Mouse (Mus musculus) neutrophil, adult 5-6 weeks (primary cell): Measurements from ENCODE around the gene Plscr3. TPM values are rescaled to one million over a fixed set of nuclear protein-coding genes. Genes with fewer than 3 reads are reported as not detected.
"Not testable (repeated sequence)": the region's sequence is repeated elsewhere in the genome, so short reads cannot be mapped to it uniquely, and the experiment has no call there.

Source experiments
- ATAC-seq: fragments of 151-379, 151-347 bp; 2 replicates; pipeline ENCODE4 v1.8.0; 2017; ENCODE audit warnings: mild to moderate bottlenecking, moderate TSS enrichment; ENCODE audit not compliant: insufficient number of reproducible peaks, poor library complexity, low FRiP score, severe bottlenecking; ENCODE audit errors: extremely low read depth
- total RNA-seq: library from RNA; stranded (forward); fragments of 200-1000 nt; gene quantifications from 2 replicates; pipeline ENCODE4 v1.2.3, GENCODE M21; 2017

Plscr3 gene
- total RNA-seq, 1 experiment from 2014 or later = 4.4 TPM

- no peak for ATAC-seq
Measured at GRCm38 (mm10) chr11:69855347-69855746, 9.2 kb downstream of the Plscr3 start.

DNA sequence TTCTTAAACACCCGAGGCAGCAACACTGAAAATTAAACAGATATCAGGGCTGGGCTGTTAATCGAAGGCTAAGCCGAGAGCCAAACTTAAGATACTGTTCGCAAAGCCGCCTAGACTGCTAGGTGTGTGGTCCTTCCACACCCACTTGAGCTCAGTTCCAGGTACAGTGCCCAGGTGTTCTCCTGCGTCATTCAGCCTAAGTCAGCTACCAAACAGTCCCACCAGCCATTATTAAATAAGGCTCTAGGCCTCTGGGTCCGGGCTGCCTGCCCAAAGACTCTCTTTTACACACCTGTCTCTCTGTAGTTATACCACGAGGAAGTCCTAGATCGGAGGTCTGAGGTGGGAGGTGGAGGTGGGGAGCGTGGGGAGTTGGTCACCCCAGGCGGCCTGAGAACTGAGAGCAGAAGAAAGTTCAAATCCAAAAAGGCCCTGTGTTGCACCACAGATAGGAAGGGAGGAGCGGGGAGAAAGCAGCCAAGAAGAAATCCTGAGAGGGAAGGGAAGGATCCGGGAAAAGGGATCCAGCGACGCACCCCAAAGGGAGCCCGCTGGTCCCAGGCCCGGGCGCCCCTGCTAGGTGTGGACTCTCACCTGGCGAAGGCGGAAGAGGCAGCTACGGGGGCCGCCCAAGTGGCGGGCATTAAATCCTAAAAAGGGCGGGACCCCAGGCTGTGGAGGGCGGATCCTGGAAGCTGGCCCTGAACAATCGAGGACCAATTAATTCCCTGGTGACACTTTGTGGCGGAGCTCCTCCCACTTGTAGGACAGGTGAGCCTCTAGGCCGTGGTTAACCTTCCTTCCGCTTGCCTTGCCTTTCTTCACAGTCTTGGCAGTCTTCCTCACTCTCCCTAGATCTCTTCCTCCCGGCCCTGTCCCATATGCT lies 12.2 kb downstream of the Plscr3 start, which contains the start of gene Tnk1:
Tnk1 (minus strand) TSS at position 618 of the 886 bp plus-strand sequence.
- ATAC-seq = no peak

- ATAC-seq = not testable (repeated sequence)
Measured at GRCm38 (mm10) chr11:69863729-69864128, 17.6 kb downstream of the Plscr3 start.

- ATAC-seq = no peak
Measured at GRCm38 (mm10) chr11:69864138-69864860, 18.1 kb downstream of the Plscr3 start.

DNA sequence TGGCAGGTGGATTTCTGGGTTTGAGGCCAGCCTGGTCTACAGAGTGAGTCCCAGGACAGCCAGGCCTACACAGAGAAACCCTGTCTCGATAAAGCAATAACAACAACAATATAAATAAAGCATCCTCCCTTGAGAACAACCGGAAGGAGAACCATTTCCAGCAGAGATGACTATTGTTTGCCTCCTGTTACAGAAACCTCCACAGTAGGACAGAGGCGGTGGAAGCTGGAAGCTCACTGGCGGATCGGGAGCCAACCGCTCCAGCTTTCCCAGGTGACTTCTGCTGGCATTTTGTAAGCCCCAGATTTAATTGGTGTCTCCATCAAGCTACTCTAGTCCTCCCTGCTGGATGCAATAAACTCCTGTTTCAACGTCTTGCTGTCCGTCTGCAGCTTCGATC lies 19.4 kb downstream of the Plscr3 start:
- no peak for ATAC-seq

GRCm38 (mm10) chr11:69867335-69867734 lies 21.2 kb downstream of the Plscr3 start:
- ATAC-seq = no peak

DNA sequence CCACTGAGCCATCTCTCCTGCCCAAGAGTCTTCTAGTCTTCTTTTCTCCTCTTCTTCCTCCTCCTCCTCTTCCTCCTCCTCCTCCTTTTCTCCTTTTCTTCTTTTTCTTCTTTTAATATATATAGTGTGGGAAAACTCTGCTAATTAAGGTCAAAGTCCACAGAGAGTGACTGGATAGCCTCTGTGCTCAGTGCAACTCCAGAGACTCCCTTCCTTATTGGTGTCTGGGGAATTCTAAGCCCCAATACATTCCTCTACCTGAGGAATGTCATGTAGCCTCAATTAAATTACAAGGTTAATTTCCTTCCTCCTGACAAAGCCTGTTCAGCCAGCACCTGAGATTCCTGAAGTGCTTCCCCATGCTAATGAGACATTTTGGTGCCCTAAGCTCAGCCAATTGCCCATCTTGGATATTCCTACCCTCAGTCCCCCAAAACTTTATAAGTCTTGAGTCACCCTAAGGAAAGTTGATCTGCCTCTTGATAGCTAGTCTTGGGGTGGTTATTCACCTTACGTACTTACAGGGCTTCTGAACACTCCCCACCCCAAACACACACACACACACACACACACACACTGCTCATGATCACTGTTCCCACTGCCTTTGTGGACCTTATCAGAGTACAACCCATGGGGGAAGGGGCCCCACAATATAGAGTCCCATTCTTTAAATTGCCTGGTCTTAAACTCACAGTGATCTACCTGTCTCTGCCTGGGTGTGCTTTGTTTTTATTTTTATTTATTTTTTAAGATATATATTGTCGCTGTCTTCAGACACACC lies 24.3 kb downstream of the Plscr3 start:
- no peak for ATAC-seq

DNA sequence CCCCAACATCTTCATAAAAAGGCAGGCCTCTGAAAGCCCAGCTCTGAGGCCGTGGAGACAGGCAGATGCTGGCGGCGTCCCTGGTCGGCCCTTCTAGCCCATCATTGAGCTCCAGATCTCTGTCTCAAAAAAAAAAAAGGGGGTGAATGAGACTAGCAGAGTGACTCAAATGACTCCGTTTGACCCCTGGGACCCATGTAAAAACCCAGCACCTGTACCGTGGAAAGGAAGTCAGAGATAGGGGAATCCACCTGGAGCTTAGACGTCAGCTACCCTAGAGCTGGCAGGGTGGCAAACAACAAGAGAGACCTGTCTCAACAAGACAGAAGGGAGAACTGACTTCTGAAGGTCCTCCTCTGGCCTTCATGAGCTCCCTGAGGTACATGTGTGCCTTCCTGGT lies 25.6 kb downstream of the Plscr3 start:
- ATAC-seq = no peak

DNA sequence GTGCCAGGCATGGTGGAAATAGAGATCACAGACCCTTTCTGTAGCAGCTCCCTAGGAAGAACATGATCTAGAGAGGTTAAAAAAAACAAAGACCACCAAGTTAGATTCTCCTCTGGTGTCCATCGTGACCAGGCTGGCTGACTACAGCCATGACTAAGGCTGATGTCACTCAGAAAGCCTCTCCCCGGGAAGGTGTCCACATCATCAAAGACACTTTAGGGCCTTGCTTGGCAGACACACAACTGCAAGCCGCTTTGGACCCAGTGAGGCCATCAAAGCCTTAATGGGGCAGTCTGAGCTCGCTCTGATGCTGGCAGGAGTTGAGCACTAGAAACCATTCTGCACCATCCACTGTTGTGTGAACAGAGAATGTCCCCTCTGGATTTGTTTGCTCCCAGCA lies 26.3 kb downstream of the Plscr3 start:
- ATAC-seq = no peak

DNA sequence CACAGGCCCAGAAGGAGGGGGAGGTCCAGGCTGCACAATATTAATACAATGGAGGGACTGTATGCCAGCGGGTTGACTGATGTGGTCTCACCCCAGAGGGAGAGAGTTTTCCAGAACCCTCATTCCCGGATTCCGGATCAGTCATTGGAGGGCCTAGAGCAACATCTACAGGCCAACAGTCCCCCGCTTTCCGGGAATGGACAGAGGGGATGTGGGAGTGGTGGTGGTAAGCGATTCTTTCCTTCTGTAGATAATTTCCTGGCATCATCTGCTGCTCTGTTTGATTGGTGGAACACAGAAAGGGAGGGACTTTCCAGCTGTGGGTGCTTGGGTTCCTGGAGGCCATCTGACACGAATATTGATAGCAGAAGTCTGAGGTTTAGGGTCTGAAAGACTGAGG lies 30.0 kb downstream of the Plscr3 start:
- ATAC-seq = no peak

DNA sequence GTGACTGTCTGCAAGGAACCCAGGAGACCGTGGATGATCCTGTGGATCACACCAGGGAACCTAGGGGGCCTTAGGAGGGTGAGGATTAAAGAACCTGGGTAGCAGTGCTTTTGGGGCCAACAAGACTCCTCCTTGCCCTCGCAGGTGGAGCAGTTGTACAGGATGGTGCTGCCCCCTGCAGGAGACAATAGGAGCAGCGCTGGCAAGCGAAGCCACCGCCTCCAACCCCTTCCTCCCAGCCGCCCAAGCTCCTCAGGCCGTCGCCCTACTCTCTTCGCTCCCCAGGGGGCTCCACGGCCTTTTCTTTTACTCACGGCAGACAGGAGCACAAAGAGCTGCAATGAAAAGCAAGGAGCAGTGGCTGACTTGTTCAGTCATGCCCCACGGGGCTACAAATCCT lies 30.7 kb downstream of the Plscr3 start:
- peak; percentile 58 for ATAC-seq

DNA sequence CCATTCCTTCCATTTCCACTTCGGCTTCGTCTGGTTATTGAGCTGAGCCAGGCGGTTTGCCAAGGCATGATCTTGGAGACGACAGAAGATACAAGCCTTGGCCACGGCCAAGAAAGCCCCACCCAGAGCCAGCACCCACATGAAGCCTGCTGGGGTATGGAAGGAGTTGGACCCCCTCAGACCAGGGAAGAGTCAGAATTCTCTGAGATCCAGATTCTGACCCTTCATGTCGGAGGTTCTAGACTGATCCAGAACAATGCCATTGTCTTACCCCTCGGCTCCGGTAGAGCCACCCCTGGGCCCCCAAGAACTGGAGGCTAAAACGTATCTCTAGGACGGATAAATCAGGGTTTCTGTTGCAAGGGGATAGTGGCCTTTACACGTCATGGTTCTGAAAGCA lies 31.7 kb downstream of the Plscr3 start, which contains the start of gene Tmem95:
Tmem95 (minus strand) TSS at position 141 of the 400 bp plus-strand sequence.
- no peak for ATAC-seq

DNA sequence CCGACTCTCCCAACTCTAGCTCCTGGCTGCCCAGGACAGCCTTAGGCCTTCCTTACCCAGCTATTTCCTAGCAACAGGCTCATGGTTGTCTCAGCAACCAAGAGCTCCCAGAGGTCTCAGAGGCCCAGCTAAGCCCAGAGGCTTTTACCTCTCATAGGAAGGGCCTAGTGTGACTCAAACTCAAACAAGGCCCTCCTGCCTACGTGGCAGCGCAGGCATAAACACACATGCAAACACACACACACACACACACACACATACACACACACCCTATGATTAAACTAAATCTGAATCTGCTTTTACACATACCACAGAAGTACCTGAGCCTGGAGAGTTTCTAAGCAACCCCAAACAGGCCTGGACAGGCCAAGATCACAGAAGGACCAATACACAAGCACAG lies 32.2 kb downstream of the Plscr3 start:
- no peak for ATAC-seq

- ATAC-seq = no peak
Measured at GRCm38 (mm10) chr11:69878952-69879351, 32.8 kb downstream of the Plscr3 start.

- no peak for ATAC-seq
Measured at GRCm38 (mm10) chr11:69879711-69880110, 33.5 kb downstream of the Plscr3 start.

DNA sequence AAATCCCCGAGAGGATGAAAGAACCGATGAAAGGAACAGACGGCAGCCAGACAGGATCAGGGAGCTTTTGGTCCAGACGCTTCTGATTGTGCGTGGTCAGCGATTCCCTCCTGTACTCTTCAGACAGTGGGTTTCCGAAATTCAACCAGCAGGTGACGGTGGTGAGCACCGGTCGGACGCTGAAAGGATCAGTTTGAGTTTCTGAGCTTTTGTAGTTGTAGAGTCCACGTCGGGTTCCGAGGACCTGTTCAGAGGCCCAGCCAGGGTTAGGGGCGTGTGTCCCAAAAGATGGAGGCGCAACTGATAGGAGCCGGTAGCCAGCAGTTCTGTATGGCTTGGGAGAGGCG lies 34.3 kb downstream of the Plscr3 start:
- ATAC-seq = peak; percentile 35; the same call in 1 of the 2 replicates

GRCm38 (mm10) chr11:69880853-69881603 lies 34.9 kb downstream of the Plscr3 start, which contains the start of gene Kctd11:
Gene Kctd11 (minus strand): TSS chr11:69881406.
- ATAC-seq = peak; percentile 80

GRCm38 (mm10) chr11:69881787-69882670 lies 35.9 kb downstream of the Plscr3 start:
- no peak for ATAC-seq
